Mouse (Mus musculus): ENCODE measurements around the gene Nlrc5.

DNA sequence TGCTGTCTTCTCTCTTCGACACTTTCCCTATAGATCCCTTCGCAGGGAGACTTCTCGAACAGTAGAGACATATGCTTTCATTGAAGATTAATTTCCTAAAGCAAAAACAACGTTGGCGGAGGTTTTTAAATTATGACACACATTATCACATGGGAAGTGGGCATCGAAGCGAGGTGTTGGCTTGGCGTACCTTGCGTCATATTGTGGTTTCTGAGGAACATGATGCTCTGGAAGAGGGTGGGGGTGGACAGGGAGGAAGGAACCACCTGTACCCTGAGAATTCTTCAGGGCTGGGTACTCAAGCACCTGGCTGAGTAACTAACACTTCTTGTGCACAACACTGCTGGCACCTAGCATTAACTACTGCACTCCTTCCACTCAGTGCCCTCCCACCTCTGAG is 90.4 kb downstream of the Nlrc5 start:
- TF ChIP-seq CTCF (IDR thresholded peaks at IDR 0.05; ENCODE audit: insufficient read depth, low read length) (no peak), POLR2A (IDR thresholded peaks at IDR 0.05; ENCODE audit: borderline replicate concordance, extremely low read depth, low read depth, low read length) (no peak)
